Mouse (Mus musculus) midbrain, embryonic 15.5 days (tissue): Measurements from ENCODE around the gene Cyth1. TPM values are rescaled to one million over a fixed set of nuclear protein-coding genes. Genes with fewer than 3 reads are reported as not detected.
A peak's percentile ranks its signal among the peaks of the same experiment; 100 is the strongest.

Source experiments
- ATAC-seq: fragments of 200-750 bp; cut with Nextera tagmentation; replicated peaks from 2 replicates; pipeline ENCODE4 v1.8.0; 2017; ENCODE audit warnings: moderate TSS enrichment
- H3K27ac ChIP-seq: fragments of 300-500 bp; sonication (generic); 2 replicates; pipeline ENCODE4 v1.5.1; 2015; ENCODE audit warnings: mild to moderate bottlenecking, inconsistent platforms
- H3K27me3 ChIP-seq: fragments of 300-500 bp; sonication (generic); replicated peaks from 2 replicates; pipeline ENCODE4 v1.6.1; 2015; ENCODE audit warnings: inconsistent platforms
- H3K36me3 ChIP-seq: fragments of 300-500 bp; sonication (generic); replicated peaks from 2 replicates; pipeline ENCODE4 v1.6.1; 2015; ENCODE audit warnings: inconsistent platforms
- H3K4me1 ChIP-seq: fragments of 300-500 bp; sonication (generic); 2 replicates; pipeline ENCODE4 v1.6.1; 2015; ENCODE audit warnings: inconsistent platforms
- H3K4me2 ChIP-seq: fragments of 300-500 bp; sonication (generic); 2 replicates; pipeline ENCODE4 v1.6.1; 2015; ENCODE audit warnings: inconsistent platforms, mild to moderate bottlenecking, moderate library complexity
- H3K4me3 ChIP-seq: fragments of 300-500 bp; sonication (generic); 2 replicates; pipeline ENCODE4 v1.5.1; 2015; ENCODE audit warnings: mild to moderate bottlenecking, inconsistent platforms
- H3K9ac ChIP-seq: fragments of 300-500 bp; sonication (generic); 2 replicates; pipeline ENCODE4 v1.6.1; 2015; ENCODE audit warnings: mild to moderate bottlenecking, inconsistent platforms
- H3K9me3 ChIP-seq: fragments of 300-500 bp; sonication (generic); 2 replicates; pipeline ENCODE4 v1.6.1; 2016; ENCODE audit warnings: inconsistent platforms
- WGBS: fragments of 180-500 bp; shearing (Covaris S2); methylation state at CpG from one replicate; pipeline ENCODE4 v1.1.7; 2015; ENCODE audit warnings: mixed read lengths; 5-methylcytosine and 5-hydroxymethylcytosine counted together
- polyA plus RNA-seq: library from polyadenylated mRNA; unstranded; fragments of >200 nt; fragmentation: Nextera tagmentation; extraction: Ambion mirVana; gene quantifications from 2 replicates; pipeline ENCODE4 v1.2.1, GENCODE M21; 2015

The Cyth1 gene
- polyA plus RNA-seq, 1 experiment from 2014 or later: 30.2 TPM

- H3K36me3 ChIP-seq: no peaks in the 10 kb centered on the region
- peak overlapping the region; percentile 64 for H3K27ac ChIP-seq
- H3K4me2 ChIP-seq: peak overlapping the region; percentile 71
- ATAC-seq: peak; percentile 4; the same call in 1 of the 2 replicates
- H3K9ac ChIP-seq: peak overlapping the region; percentile 60
- H3K4me3 ChIP-seq: peak overlapping the region; percentile 62
- peaks cover 19% of the 10 kb centered on the region for H3K4me1 ChIP-seq
- 1% methylated on average over 43 of the region's 43 CpGs for WGBS
- H3K9me3 ChIP-seq: no peaks in the 10 kb centered on the region
- no peaks in the 10 kb centered on the region for H3K27me3 ChIP-seq
These were observed 865 bp downstream of the Cyth1 start for GRCm38 (mm10) chr11:118247359-118248095.

GRCm38 (mm10) chr11:118246724-118247123 is 1.7 kb downstream of the Cyth1 start:
- ATAC-seq: no peak
- Histone ChIP-seq H3K9ac (peak overlapping the region; percentile 60; the same call in 1 of the 2 replicates), H3K4me3 (peak overlapping the region; percentile 62), H3K4me1 (peaks cover 23% of the 10 kb centered on the region), H3K4me2 (peak overlapping the region; percentile 71), H3K27me3 (no peaks in the 10 kb centered on the region), H3K9me3 (no peaks in the 10 kb centered on the region), H3K36me3 (no peaks in the 10 kb centered on the region), H3K27ac (no peak overlapping the region)
- WGBS: 49% methylated on average over 5 of the region's 5 CpGs

GRCm38 (mm10) chr11:118245130-118245529 is 3.3 kb downstream of the Cyth1 start:
- Histone ChIP-seq H3K9ac (no peak overlapping the region), H3K36me3 (no peaks in the 10 kb centered on the region), H3K4me1 (peaks cover 25% of the 10 kb centered on the region), H3K9me3 (no peaks in the 10 kb centered on the region), H3K27me3 (no peaks in the 10 kb centered on the region), H3K27ac (no peak overlapping the region), H3K4me3 (no peak overlapping the region), H3K4me2 (no peak overlapping the region)
- no peak for ATAC-seq
- 99% methylated on average over 2 of the region's 2 CpGs for WGBS

GRCm38 (mm10) chr11:118243627-118244261 is 4.6 kb downstream of the Cyth1 start:
- no peaks in the 10 kb centered on the region for H3K9me3 ChIP-seq
- H3K27ac ChIP-seq: no peak overlapping the region
- H3K4me3 ChIP-seq: no peak overlapping the region
- H3K4me2 ChIP-seq: no peak overlapping the region
- H3K4me1 ChIP-seq: peaks cover 33% of the 10 kb centered on the region
- ATAC-seq: no peak
- no peaks in the 10 kb centered on the region for H3K36me3 ChIP-seq
- H3K27me3 ChIP-seq: no peaks in the 10 kb centered on the region
- 87% methylated on average over 6 of the region's 6 CpGs for WGBS
- H3K9ac ChIP-seq: no peak overlapping the region

- ATAC-seq: no peak
- no peak overlapping the region for H3K27ac ChIP-seq
- H3K4me3 ChIP-seq: no peak overlapping the region
- peaks cover 31% of the 10 kb centered on the region for H3K4me1 ChIP-seq
- H3K9ac ChIP-seq: no peak overlapping the region
- H3K27me3 ChIP-seq: no peaks in the 10 kb centered on the region
- 65% methylated on average over 4 of the region's 4 CpGs for WGBS
- H3K4me2 ChIP-seq: no peak overlapping the region
- H3K36me3 ChIP-seq: no peaks in the 10 kb centered on the region
- H3K9me3 ChIP-seq: no peaks in the 10 kb centered on the region
These were observed 5.9 kb downstream of the Cyth1 start for GRCm38 (mm10) chr11:118242506-118242905.

- Histone ChIP-seq H3K27me3 (no peaks in the 10 kb centered on the region), H3K4me3 (no peak overlapping the region), H3K4me1 (peaks cover 18% of the 10 kb centered on the region), H3K9me3 (no peaks in the 10 kb centered on the region), H3K9ac (no peak overlapping the region), H3K27ac (no peak overlapping the region), H3K4me2 (no peak overlapping the region), H3K36me3 (no peaks in the 10 kb centered on the region)
- 78% methylated on average over 4 of the region's 4 CpGs for WGBS
- no peak for ATAC-seq
These were observed 8.0 kb downstream of the Cyth1 start for GRCm38 (mm10) chr11:118240388-118240787.

GRCm38 (mm10) chr11:118239281-118240198 is 8.9 kb downstream of the Cyth1 start:
- Histone ChIP-seq H3K4me1 (peaks cover 18% of the 10 kb centered on the region), H3K27ac (no peak overlapping the region; the same call in 1 of the 2 replicates), H3K9me3 (no peaks in the 10 kb centered on the region), H3K9ac (no peak overlapping the region), H3K36me3 (no peaks in the 10 kb centered on the region), H3K27me3 (no peaks in the 10 kb centered on the region), H3K4me3 (no peak overlapping the region), H3K4me2 (no peak overlapping the region)
- 53% methylated on average over 14 of the region's 14 CpGs for WGBS
- ATAC-seq: no peak

GRCm38 (mm10) chr11:118236520-118237190 is 11.7 kb downstream of the Cyth1 start:
- no peaks in the 10 kb centered on the region for H3K36me3 ChIP-seq
- no peak overlapping the region for H3K4me2 ChIP-seq
- H3K9me3 ChIP-seq: no peaks in the 10 kb centered on the region
- H3K27me3 ChIP-seq: no peaks in the 10 kb centered on the region
- no peak overlapping the region for H3K4me3 ChIP-seq
- H3K4me1 ChIP-seq: peaks cover 18% of the 10 kb centered on the region
- ATAC-seq: no peak
- WGBS: 84% methylated on average over 6 of the region's 6 CpGs
- no peak overlapping the region for H3K9ac ChIP-seq
- no peak overlapping the region for H3K27ac ChIP-seq

GRCm38 (mm10) chr11:118234929-118235328 is 13.5 kb downstream of the Cyth1 start:
- no peak overlapping the region for H3K9ac ChIP-seq
- H3K9me3 ChIP-seq: no peaks in the 10 kb centered on the region
- ATAC-seq: no peak
- H3K27ac ChIP-seq: no peak overlapping the region
- 78% methylated on average over 7 of the region's 7 CpGs for WGBS
- no peak overlapping the region for H3K4me2 ChIP-seq
- no peak overlapping the region for H3K4me3 ChIP-seq
- H3K27me3 ChIP-seq: no peaks in the 10 kb centered on the region
- peaks cover 15% of the 10 kb centered on the region for H3K4me1 ChIP-seq
- no peaks in the 10 kb centered on the region for H3K36me3 ChIP-seq

GRCm38 (mm10) chr11:118234500-118234899 is 13.9 kb downstream of the Cyth1 start:
- no peaks in the 10 kb centered on the region for H3K27me3 ChIP-seq
- ATAC-seq: no peak
- no peak overlapping the region for H3K4me3 ChIP-seq
- H3K36me3 ChIP-seq: no peaks in the 10 kb centered on the region
- H3K27ac ChIP-seq: no peak overlapping the region
- no peaks in the 10 kb centered on the region for H3K9me3 ChIP-seq
- H3K9ac ChIP-seq: no peak overlapping the region
- no peak overlapping the region for H3K4me2 ChIP-seq
- WGBS: 77% methylated on average over 6 of the region's 6 CpGs
- peaks cover 10% of the 10 kb centered on the region for H3K4me1 ChIP-seq

- WGBS: 84% methylated on average over 3 of the region's 3 CpGs
These were observed 14.5 kb downstream of the Cyth1 start for GRCm38 (mm10) chr11:118233924-118234323.

More at GRCm38 (mm10) chr11:118233924-118234323, 14.5 kb downstream of the Cyth1 start:
- H3K27ac ChIP-seq: no peak overlapping the region
- no peak overlapping the region for H3K4me3 ChIP-seq
- no peaks in the 10 kb centered on the region for H3K9me3 ChIP-seq
- H3K4me2 ChIP-seq: no peak overlapping the region
- peaks cover 5% of the 10 kb centered on the region; the same call in 1 of the 2 replicates for H3K4me1 ChIP-seq
- H3K9ac ChIP-seq: no peak overlapping the region
- H3K27me3 ChIP-seq: no peaks in the 10 kb centered on the region
- ATAC-seq: no peak
- no peaks in the 10 kb centered on the region for H3K36me3 ChIP-seq
